Mouse (Mus musculus): Measurements from ENCODE around the gene Plekha4. TPM values are rescaled to one million over a fixed set of nuclear protein-coding genes. Genes with fewer than 3 reads are reported as not detected.
"Not testable (repeated sequence)": the region's sequence is repeated elsewhere in the genome, so short reads cannot be mapped to it uniquely, and the experiment has no call there.

Gene Plekha4
- polyA plus RNA-seq (2012; rRNA removed): 11.7 and 14.3 TPM in 2 replicates

DNA sequence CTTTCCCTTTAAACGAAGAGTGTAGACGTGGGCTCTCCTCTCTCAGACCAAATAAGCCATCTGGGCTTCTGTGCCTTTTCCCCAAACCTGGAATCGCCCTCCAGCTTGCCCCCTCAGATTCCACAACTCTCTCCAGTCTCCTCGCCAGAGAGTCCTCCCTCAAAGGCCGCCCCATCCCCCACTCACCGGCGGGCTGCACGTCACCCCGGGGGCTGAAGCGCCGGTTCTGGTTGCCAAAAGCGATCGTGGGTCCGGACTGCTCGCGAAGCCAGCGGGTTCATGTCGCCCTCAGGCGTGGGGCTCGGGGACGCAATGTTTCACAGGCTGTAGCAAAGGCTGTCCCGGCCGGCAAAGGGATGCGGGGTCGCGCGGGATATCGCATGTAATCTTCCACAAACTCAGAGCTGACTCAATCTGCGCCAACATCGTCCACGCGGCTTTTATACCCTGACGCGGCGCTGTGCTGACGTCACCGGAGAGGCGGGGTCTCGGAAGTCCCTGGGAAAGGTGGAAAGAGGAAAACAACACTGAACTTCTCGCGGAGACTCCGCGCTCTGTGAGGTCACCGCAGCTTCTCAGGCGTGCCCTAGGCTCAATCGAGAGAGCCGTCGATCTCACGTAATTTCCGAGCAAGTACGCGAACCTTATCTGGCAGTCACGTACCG, at the start of gene Plekha4, which contains the start of gene Ppp1r15a:
TSS of gene Plekha4 (plus strand) at position 522 of the 665 bp plus-strand sequence.
TSS of gene Ppp1r15a (minus strand) at position 460 of the 665 bp plus-strand sequence.
- DNase-seq (ENCODE audit: low spot score): peak; percentile 95

- DNase-seq (ENCODE audit: low spot score): no peak
Measured at GRCm38 (mm10) chr7:45476453-45476852, 49.7 kb upstream of the Plekha4 start.

DNA sequence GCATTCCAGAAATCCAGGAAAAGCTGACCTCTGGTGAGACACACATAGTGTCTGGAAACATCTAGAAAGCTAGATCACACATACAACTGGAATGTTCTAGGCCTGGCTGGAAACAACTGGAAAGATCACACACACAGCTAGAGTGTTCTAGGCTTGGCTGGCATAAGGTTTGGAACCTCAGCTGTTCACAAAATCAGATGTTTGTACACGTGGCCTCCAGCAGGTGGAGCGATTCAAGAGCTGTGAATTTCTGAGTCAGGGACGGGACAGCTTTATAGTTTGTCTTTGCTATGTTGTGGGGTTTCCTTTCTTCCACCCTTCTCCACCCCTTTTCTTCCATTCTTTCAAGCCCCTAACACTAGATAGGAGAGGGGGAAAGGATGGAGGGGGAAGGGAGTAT, 49.1 kb upstream of the Plekha4 start:
- DNase-seq (ENCODE audit: low spot score): no peak

- DNase-seq (ENCODE audit: low spot score): no peak
Measured at GRCm38 (mm10) chr7:45478774-45479173, 47.4 kb upstream of the Plekha4 start.

- not testable (repeated sequence) for DNase-seq (ENCODE audit: low spot score)
Measured at GRCm38 (mm10) chr7:45480310-45480709, 45.8 kb upstream of the Plekha4 start.

- no peak for DNase-seq (ENCODE audit: low spot score)
Measured at GRCm38 (mm10) chr7:45481374-45481927, 44.7 kb upstream of the Plekha4 start, which contains the start of gene Tulp2. Gene Tulp2 (plus strand): TSS chr7:45481877.

- DNase-seq (ENCODE audit: low spot score): no peak
Measured at GRCm38 (mm10) chr7:45482166-45482565, 44.0 kb upstream of the Plekha4 start.

- DNase-seq (ENCODE audit: low spot score): not testable (repeated sequence)
Measured at GRCm38 (mm10) chr7:45484985-45485384, 41.1 kb upstream of the Plekha4 start.

DNA sequence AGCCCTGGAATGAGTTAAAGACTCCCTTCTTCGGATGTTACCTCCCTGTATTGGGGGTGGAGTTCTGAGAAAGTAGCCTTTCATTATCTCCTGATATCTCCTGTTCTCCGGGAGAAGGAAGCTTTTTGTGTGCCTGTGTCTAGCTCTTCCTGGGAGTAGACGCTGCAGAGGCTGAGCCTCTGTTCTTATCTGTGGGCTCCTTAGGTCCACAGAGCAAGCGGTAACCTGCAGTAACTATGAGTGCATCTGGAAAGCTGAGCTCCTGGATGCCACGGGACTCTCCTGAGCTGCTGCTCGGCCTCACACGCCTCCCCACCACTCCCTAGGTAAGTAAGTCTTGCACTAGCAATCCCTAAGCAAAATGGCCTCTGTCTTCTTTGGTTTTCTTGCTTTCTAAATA, 40.0 kb upstream of the Plekha4 start:
- DNase-seq (ENCODE audit: low spot score): no peak

DNA sequence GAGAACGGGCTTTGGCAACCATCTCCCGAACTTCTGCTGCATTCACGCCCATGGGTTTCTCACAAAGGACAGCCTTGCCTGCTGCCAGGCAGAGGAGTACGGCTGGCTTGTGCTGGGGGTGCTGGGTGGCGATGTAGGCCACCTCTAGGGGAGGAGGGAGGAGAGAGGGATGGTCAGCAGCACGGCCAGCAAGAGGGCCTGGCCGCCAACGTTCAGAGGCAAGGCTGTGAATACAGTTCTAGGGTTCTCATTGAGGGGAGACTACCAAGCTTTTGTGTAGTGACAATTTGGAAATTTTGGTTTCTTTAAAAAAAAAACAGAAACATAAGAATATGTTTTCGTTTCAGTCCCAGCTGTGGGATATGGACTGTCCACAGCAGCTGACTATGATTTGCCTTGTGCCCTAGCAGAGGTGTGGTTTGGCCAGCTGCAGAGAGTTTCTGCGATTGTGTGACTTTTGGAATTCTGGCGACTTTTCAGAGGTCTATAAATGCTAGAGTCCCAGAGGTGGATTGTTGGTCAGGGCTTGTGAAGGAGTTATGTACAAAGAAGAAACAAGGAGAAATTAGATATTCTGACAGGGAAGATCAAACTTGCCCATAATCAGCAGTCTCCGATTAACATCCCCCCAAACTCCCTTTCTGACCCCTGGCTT, 39.2 kb upstream of the Plekha4 start, which contains the start of gene Gm45808:
TSS of gene Gm45808 (minus strand) at position 51 of the 655 bp plus-strand sequence.
- DNase-seq (ENCODE audit: low spot score): no peak

- DNase-seq (ENCODE audit: low spot score): no peak
Measured at GRCm38 (mm10) chr7:45487861-45488292, 38.3 kb upstream of the Plekha4 start.

DNA sequence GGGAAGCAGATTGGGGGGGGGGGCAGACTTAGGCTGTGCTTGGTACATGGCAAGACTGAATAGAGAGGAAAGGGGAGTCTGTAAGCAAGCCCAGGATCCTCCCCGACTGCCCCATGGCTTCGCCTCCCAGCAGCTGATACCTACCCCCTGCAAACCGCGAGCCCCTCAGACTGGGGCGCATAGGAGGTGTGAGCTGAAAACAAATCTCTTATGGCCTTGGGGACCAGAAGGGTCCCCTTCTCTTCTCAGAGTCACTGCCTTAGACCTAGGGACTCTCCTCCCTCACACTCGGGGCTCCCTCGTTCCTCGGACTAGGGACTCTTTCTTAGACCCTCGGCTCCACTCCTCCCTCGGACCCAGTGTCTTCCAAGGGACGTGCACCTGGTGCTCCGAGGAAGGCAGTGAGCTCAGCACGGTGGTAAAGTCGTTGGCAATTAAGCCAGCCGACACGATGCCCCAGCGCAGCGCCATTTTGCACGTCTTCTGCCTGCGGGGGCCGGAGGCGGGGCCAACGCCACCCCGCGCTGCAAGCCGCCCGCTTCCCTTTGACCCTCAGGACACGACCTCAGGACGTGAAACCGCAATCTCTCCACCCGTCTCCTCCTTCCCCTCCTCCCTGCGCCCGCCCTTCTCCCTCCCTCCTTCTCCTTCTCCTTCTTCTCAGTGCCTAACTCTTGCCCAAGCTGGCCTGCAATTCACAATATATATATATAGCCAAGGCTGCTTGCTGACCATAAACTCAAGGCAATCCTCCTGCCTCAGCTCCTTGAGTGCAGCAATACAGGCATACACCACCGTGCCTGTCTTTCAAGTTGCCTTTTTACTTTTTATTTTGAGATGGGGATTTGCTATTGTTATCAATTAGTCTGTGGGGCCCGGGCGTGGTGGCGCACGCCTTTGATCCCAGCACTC, 37.6 kb upstream of the Plekha4 start, which contains the start of gene Dhdh:
TSS of gene Dhdh (minus strand) at position 513 of the 912 bp plus-strand sequence.
- no peak for DNase-seq (ENCODE audit: low spot score)

DNA sequence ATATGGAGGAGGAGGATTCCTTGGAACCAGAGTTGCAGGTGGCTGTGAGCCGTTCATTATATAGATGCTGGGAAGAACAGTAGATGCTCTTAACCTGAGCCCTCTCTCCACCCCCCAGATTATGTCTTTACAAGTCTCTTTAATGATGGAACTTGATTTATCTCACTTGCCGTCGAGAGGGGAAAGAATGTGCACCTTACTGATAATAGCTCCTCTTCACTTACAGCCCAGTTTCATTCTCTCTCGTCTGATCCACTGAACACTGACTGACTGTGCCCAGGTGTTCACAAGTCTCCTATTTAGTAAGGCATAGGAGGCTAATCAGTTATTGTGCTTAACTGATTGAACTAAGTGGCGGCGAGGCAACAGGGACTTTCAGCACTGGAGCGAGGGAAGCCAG, 36.6 kb upstream of the Plekha4 start:
- no peak for DNase-seq (ENCODE audit: low spot score)

DNA sequence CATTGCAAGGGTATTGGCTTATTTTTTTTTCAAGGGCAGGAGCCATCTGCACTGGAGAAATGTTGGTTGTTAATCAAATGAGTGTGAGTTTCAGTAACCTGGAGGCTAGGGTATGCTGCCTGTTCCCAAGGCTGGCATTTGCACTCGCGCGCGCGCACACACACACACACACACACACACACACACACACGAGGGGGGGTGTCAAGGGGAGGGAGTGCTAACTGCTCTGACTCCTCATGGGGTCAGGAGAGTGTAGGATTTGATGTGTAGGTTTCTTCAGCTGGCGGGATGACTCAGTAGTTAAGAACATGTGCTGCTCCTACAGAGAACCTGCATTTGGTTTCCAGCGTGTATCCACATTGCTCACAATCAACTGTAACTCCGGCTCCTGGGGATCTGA, 35.3 kb upstream of the Plekha4 start:
- DNase-seq (ENCODE audit: low spot score): no peak

DNA sequence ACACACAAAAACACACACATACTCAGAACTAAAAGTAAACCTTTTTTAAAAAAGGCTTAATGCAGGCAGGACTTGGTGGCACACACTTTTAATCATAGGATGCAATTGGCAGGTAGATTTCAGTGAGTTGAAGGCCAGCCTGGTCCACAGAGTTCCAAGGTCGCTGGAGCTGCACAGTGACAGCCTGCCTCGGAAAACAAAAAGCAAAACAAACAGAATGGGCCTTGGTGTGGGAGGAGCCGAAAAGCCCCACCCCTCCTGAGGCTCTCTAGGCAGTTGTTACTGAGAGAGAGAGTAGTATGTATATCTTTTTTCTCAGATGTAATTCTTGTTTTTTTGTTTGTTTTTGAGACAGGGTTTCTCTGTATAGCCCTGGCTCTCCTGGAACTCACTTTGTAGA, 34.9 kb upstream of the Plekha4 start:
- no peak for DNase-seq (ENCODE audit: low spot score)

DNA sequence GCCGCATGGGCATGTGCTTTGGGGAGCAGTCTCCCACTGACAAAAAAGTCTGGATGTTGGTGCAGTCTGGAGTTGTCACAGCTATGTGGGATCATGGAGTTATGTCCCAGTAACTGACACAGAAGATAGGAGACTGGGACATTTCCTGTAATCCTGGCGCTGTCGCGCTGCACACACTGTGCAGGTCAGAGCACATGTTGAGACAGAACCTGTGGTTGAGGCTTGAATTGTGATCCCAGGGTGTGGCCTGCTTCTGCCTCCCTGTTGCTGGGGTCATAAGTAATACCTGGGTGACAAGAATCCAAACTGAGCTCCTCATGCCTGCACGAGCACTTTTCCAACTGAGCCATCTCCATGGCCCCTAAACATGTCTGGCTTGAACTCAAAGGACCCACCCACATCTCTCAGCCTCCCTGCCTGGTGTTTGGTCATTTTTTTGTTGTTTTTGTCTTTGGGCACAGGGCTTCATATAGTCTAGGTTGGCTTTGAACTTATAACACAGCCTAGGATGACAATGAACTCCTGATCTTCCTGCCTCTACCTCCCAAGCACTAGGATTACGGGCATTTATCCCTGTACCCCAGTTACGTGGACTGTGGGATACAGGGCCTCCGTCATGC, 33.8 kb upstream of the Plekha4 start:
- no peak for DNase-seq (ENCODE audit: low spot score)

DNA sequence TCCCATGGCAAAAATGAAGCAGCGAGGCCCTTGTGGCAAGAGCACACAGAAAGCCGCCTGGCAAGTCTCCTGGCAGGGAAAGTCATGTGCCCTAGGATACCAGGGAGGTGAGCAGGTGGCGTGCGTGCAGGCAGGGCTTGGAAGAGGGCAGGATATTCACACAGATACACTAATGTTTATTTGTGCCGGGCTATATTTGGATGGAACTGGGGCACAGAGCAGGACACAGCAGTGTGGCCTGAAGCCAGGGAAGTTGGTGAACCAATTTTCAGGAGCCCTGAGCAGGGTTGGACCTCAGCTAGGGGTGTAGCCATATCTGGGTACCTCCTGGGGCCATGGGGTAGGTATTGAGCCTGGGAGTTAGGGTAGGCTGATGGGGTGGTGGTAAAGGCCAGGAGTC, 33.2 kb upstream of the Plekha4 start:
- DNase-seq (ENCODE audit: low spot score): no peak

- no peak for DNase-seq (ENCODE audit: low spot score)
Measured at GRCm38 (mm10) chr7:45494548-45494947, 31.6 kb upstream of the Plekha4 start.

DNA sequence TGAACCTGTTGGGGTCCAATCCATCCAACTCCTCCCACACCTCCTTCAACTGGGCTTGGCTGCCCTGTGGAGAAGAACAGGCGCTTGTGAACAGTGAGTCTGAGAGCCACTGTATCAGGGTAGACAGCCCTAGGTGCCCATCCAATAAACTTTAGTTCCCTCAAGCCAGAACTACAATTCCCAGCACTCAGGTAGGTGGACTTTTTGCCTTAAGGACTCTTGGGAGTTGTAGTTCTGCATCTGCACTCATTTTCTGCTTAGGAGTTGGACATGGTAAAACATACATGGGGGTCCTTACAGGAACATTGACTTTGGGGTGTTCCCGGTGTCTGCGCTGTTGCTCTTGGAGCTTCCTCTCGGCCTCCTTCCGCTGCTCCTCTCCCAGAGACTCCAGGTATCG, 27.7 kb upstream of the Plekha4 start:
- DNase-seq (ENCODE audit: low spot score): no peak

GRCm38 (mm10) chr7:45507583-45507982, 18.5 kb upstream of the Plekha4 start:
- no peak for DNase-seq (ENCODE audit: low spot score)

- DNase-seq (ENCODE audit: low spot score): no peak
Measured at GRCm38 (mm10) chr7:45508561-45508960, 17.6 kb upstream of the Plekha4 start.
